ENCODE assay signal across 17 mouse cellular contexts in genomic region chr4:14002050-14002643, GRCm38 (mm10).
DNase-seq lines count a peak whose midpoint lies in the region; ATAC-seq and TF ChIP-seq lines count a peak whose summit lies in the region.
"Had no signal": no experiment of that assay in that cellular context is flagged by ENCODE, and none has a peak within 500 bp of the region (broad histone marks: within the 10 kb centered on the region; RNA-seq: fewer than 3 reads in every experiment).

No protein-coding gene starts in this region.

- H3K27ac ChIP-seq in forebrain, embryonic 14.5 days (ENCODE audit: low read depth, low read length), result no peak overlapping the region
- no peak overlapping the region for H3K27ac ChIP-seq in forebrain, embryonic 12.5 days
- H3K27ac ChIP-seq in midbrain, embryonic 14.5 days (replicated peaks; ENCODE audit: low read depth, low read length), result no peak overlapping the region; the same call in 1 of the 2 replicates
- H3K27ac ChIP-seq in midbrain, embryonic 10.5 days (replicated peaks), result no peak overlapping the region
- no peak overlapping the region for H3K27ac ChIP-seq in neural tube, embryonic 15.5 days (replicated peaks)
- H3K27ac ChIP-seq: embryonic facial prominence, embryonic 12.5 days; heart, embryonic 13.5 days; hindbrain, embryonic 14.5 days had no signal

- H3K9me3 ChIP-seq in forebrain, embryonic 14.5 days (replicated peaks; ENCODE audit: control insufficient read depth, low read length), result no peaks in the 10 kb centered on the region
- H3K9me3 ChIP-seq in forebrain, embryonic 12.5 days, result no peaks in the 10 kb centered on the region
- no peaks in the 10 kb centered on the region for H3K9me3 ChIP-seq in midbrain, embryonic 14.5 days (ENCODE audit: control insufficient read depth, low read length)
- no peaks in the 10 kb centered on the region for H3K9me3 ChIP-seq in midbrain, embryonic 10.5 days (replicated peaks)
- no peaks in the 10 kb centered on the region for H3K9me3 ChIP-seq in neural tube, embryonic 15.5 days (replicated peaks)
- H3K9me3 ChIP-seq: embryonic facial prominence, embryonic 12.5 days; heart, embryonic 13.5 days had no signal

- peak; percentile 44; the same call in 1 of the 2 replicates for ATAC-seq in forebrain, embryonic 14.5 days
- ATAC-seq in forebrain, embryonic 12.5 days (ENCODE audit: low FRiP score), result no peak
- ATAC-seq in midbrain, embryonic 14.5 days (ENCODE audit: low FRiP score, low TSS enrichment), result no peak
- ATAC-seq in neural tube, embryonic 15.5 days (ENCODE audit: low FRiP score), result peak; percentile 47; the same call in 1 of the 2 replicates

- no peak for TF ChIP-seq POLR2A in brain, embryonic 14.5 days (IDR thresholded peaks at IDR 0.05; ENCODE audit: borderline replicate concordance, extremely low read depth, insufficient read depth, insufficient read length, poor library complexity, severe bottlenecking)

- peak; percentile 42 for DNase-seq in forebrain, embryonic 14.5 days (ENCODE audit: low spot score)
- DNase-seq in midbrain, embryonic 14.5 days, result peak; percentile 40
- DNase-seq in midbrain, embryonic 10.5 days (ENCODE audit: low spot score), result no peak
- DNase-seq in brain, embryonic 14.5 days (ENCODE audit: low read depth), result peak; percentile 62
- DNase-seq in thymus, postnatal 4 days, result no peak
- DNase-seq: adrenal gland, postnatal 10 days; cerebellum, adult 11-12 months; cerebellum, adult 9-10 months; cerebellum, postnatal 25 days; gastrocnemius, postnatal 36 days; heart, adult 11 months; heart, postnatal 36 days had no signal

- no peaks in the 10 kb centered on the region for H3K36me3 ChIP-seq in forebrain, embryonic 14.5 days (ENCODE audit: control insufficient read depth, insufficient read depth, low read length)
- no peaks in the 10 kb centered on the region for H3K36me3 ChIP-seq in forebrain, embryonic 12.5 days (replicated peaks)
- H3K36me3 ChIP-seq in midbrain, embryonic 14.5 days (ENCODE audit: control insufficient read depth, insufficient read depth, low read length), result no peaks in the 10 kb centered on the region
- H3K36me3 ChIP-seq in midbrain, embryonic 10.5 days, result no peaks in the 10 kb centered on the region
- no peaks in the 10 kb centered on the region for H3K36me3 ChIP-seq in neural tube, embryonic 15.5 days
- H3K36me3 ChIP-seq: embryonic facial prominence, embryonic 12.5 days; heart, embryonic 13.5 days had no signal

- 60% methylated on average over 2 of the region's 2 CpGs for WGBS in forebrain, embryonic 14.5 days
- 68% methylated on average over 2 of the region's 2 CpGs for WGBS in forebrain, embryonic 12.5 days
- WGBS in midbrain, embryonic 14.5 days, result 72% methylated on average over 2 of the region's 2 CpGs
- WGBS in midbrain, embryonic 10.5 days, result 85% methylated on average over 2 of the region's 2 CpGs
- 55% methylated on average over 2 of the region's 2 CpGs for WGBS in neural tube, embryonic 15.5 days

- H3K4me1 ChIP-seq in forebrain, embryonic 14.5 days (ENCODE audit: control insufficient read depth, insufficient read depth, low read length), result no peaks in the 10 kb centered on the region; the same call in 1 of the 2 replicates
- H3K4me1 ChIP-seq in forebrain, embryonic 12.5 days, result no peaks in the 10 kb centered on the region
- no peaks in the 10 kb centered on the region for H3K4me1 ChIP-seq in midbrain, embryonic 14.5 days (ENCODE audit: control insufficient read depth, insufficient read depth, low read length)
- H3K4me1 ChIP-seq in midbrain, embryonic 10.5 days, result no peaks in the 10 kb centered on the region
- no peaks in the 10 kb centered on the region; the same call in 1 of the 2 replicates for H3K4me1 ChIP-seq in neural tube, embryonic 15.5 days
- H3K4me1 ChIP-seq: heart, embryonic 13.5 days had no signal

- no peak overlapping the region for H3K4me2 ChIP-seq in forebrain, embryonic 14.5 days (ENCODE audit: low read length)
- no peak overlapping the region for H3K4me2 ChIP-seq in forebrain, embryonic 12.5 days
- no peak overlapping the region for H3K4me2 ChIP-seq in midbrain, embryonic 14.5 days (ENCODE audit: low read length)
- no peak overlapping the region for H3K4me2 ChIP-seq in neural tube, embryonic 15.5 days
- H3K4me2 ChIP-seq: embryonic facial prominence, embryonic 12.5 days; heart, embryonic 13.5 days; hindbrain, embryonic 14.5 days had no signal

- H3K4me3 ChIP-seq in forebrain, embryonic 14.5 days (ENCODE audit: low read depth, low read length), result no peak overlapping the region
- no peak overlapping the region for H3K4me3 ChIP-seq in forebrain, embryonic 12.5 days (replicated peaks)
- no peak overlapping the region for H3K4me3 ChIP-seq in midbrain, embryonic 14.5 days (replicated peaks; ENCODE audit: low read depth, low read length)
- H3K4me3 ChIP-seq in midbrain, embryonic 10.5 days, result no peak overlapping the region
- H3K4me3 ChIP-seq in neural tube, embryonic 15.5 days (replicated peaks), result no peak overlapping the region
- H3K4me3 ChIP-seq: embryonic facial prominence, embryonic 12.5 days; heart, embryonic 13.5 days had no signal

- H3K9ac ChIP-seq in forebrain, embryonic 14.5 days (ENCODE audit: low read length), result no peak overlapping the region
- H3K9ac ChIP-seq in forebrain, embryonic 12.5 days, result no peak overlapping the region
- no peak overlapping the region for H3K9ac ChIP-seq in midbrain, embryonic 14.5 days (replicated peaks; ENCODE audit: low read length)
- no peak overlapping the region for H3K9ac ChIP-seq in neural tube, embryonic 15.5 days (replicated peaks)
- H3K9ac ChIP-seq: embryonic facial prominence, embryonic 12.5 days; heart, embryonic 13.5 days; hindbrain, embryonic 14.5 days had no signal

- H3K27me3 ChIP-seq in forebrain, embryonic 14.5 days (replicated peaks; ENCODE audit: control insufficient read depth, insufficient read depth, low read length), result no peaks in the 10 kb centered on the region
- H3K27me3 ChIP-seq in forebrain, embryonic 12.5 days, result no peaks in the 10 kb centered on the region
- no peaks in the 10 kb centered on the region for H3K27me3 ChIP-seq in midbrain, embryonic 14.5 days (ENCODE audit: control insufficient read depth, insufficient read depth, low read length)
- no peaks in the 10 kb centered on the region for H3K27me3 ChIP-seq in midbrain, embryonic 10.5 days (ENCODE audit: low read depth, poor library complexity, severe bottlenecking)
- no peaks in the 10 kb centered on the region for H3K27me3 ChIP-seq in neural tube, embryonic 15.5 days (replicated peaks)
- H3K27me3 ChIP-seq: embryonic facial prominence, embryonic 12.5 days; heart, embryonic 13.5 days had no signal

- no peak for TF ChIP-seq CTCF in brain, embryonic 14.5 days (IDR thresholded peaks at IDR 0.05; ENCODE audit: borderline replicate concordance, extremely low read depth, insufficient read depth, insufficient read length)

Comparison
In these comparisons a context has a peak if more than half of its experiments do, and no peak if none do; other contexts are left out.
1. ATAC-seq: peak in forebrain, embryonic 14.5 days (single experiment) and neural tube, embryonic 15.5 days (single experiment); none in forebrain, embryonic 12.5 days (single experiment) and midbrain, embryonic 14.5 days (single experiment).
2. DNase-seq: peak in forebrain, embryonic 14.5 days (single experiment), midbrain, embryonic 14.5 days (single experiment) and brain, embryonic 14.5 days (single experiment); none in midbrain, embryonic 10.5 days (single experiment) and thymus, postnatal 4 days (single experiment).